Mouse (Mus musculus) left cerebral cortex, adult 2 months (tissue): ENCODE data around the gene Podxl. TPM values are rescaled to one million over a fixed set of nuclear protein-coding genes. Genes with fewer than 3 reads are reported as not detected.

ENCODE experiments used
- DNase-seq, 2 experiments: peaks; one replicate each; pipeline ENCODE4 v3.0.0; 2021 to 2022; ENCODE audit warnings: low spot score in 2 of 2, mixed read lengths in 1 of 2; ENCODE audit errors: extremely low spot score in 1 of 2
- H3K27ac ChIP-seq: fragments of 200-600 bp; 2 replicates; pipeline ENCODE4 v1.8.1; 2022
- H3K4me3 ChIP-seq: fragments of 200-600 bp; 2 replicates; pipeline ENCODE4 v1.8.1; 2022
- CTCF ChIP-seq: fragments of 200-600 bp; IDR thresholded peaks from 2 replicates; pipeline ENCODE4 v1.8.1; 2022; ENCODE audit warnings: antibody characterized with exemption, mild to moderate bottlenecking, moderate library complexity
- intact Hi-C: fragments of 180-260 bp; cut with DNase I; formaldehyde crosslinking; loops from one replicate; pipeline ENCODE4 v1.15.1; 2025
- long read RNA-seq, 2 experiments: library from polyadenylated mRNA; stranded (forward); transcript quantifications; one replicate each; pipeline ENCODE4 v2.0.0; 2021; ENCODE audit warnings: borderline mapping rate in 2 of 2
- total RNA-seq, 2 experiments: library from RNA; stranded (reverse); gene quantifications; 2 replicates each; pipeline ENCODE4 v1.2.3; 2021

The Podxl gene
- total RNA-seq = 10 to 100 TPM; 20.2 to 23.2 TPM
- long read RNA-seq, experiment 1, full-length matches to known transcripts = 8 of 24 reads
- long read RNA-seq, experiment 1, partial matches to known transcripts = 2 of 24 reads
- long read RNA-seq, experiment 1, other reads (novel, unspliced or antisense) = 14 of 24 reads
- long read RNA-seq, experiment 2, full-length matches to known transcripts = 7 of 18 reads
- long read RNA-seq, experiment 2, partial matches to known transcripts = 0 of 18 reads
- long read RNA-seq, experiment 2, other reads (novel, unspliced or antisense) = 11 of 18 reads

DNA sequence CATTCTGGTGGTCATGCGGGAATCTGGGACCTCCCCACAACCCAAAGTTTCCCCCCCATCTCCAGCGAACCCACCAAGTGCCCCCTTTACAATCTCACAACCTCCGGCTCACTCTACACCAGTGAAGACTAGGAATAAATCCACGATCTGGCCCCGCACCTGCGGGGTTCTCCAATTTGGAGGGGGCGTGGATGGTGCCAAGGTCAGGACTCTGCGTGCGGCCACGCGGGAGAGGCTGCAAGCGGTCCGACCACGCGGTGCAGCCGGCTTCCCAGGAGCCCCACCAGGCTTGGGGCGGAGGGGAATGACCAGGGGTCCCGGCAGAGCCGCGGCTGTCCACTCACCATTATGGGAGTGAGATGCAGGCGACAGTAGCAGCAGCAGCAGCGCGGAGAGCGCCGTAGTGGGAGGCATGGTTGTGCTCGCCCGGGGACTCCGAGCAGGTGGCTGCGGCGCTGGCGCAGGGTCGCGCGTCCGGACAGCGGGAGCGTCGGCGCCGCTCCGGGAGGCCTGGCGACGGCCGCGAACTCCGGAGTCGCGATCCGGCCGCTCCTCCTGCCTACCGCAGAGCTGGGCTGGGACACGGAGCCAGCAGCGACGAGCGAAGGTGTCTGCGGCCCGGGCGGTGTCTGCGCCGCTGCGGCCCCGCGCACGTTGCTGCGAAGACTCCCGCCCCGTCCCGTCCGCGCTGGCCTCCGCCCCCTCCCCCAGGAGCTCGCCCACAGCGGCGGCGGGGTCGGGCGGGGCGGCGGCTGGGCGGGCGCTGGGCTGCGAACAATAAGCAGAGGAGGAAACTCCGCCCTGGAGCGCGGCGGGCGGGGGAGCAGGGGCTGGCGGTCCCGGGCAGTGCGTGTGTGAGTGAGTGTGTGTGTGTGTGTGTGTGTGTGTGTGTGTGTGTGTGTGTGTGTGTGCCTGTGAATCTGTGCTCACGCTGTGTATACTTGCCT, at the start of gene Podxl:
TSS of gene Podxl (minus strand) at position 747 of the 947 bp plus-strand sequence.
- DNase-seq = peak; percentile 64 to 65
- peak within 1 kb of the TSS; percentile 78 for H3K4me3 ChIP-seq
- TF ChIP-seq CTCF = no peak
- intact Hi-C loops = no loop called here
- peak within 1 kb of the TSS; percentile 69 for H3K27ac ChIP-seq

- intact Hi-C loops = no loop called here
- no peak for TF ChIP-seq CTCF
- no peak for DNase-seq
Measured at GRCm38 (mm10) chr6:31612560-31613270, 48.9 kb upstream of the Podxl start.

DNA sequence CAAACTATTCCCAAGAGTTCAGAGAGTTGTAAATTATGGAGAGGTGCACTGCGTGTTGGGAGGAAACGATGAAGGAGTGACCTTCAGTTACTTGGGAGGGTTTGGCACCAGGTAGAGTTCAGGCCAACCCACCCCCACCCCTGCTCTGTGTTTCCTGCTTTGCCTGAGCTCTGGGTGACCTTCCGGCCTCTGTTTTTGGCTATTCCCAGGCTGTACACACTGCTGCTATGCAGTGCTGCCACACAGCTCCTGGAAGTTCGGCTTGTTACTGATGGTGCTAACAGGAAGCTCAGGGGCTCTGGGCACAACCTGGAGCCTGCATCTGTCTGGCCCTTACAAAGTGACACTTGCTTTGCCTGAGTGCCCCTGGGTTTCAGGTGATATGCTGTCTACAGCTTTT, 42.6 kb upstream of the Podxl start:
- Histone ChIP-seq H3K27ac (no peak overlapping the region), H3K4me3 (no peak overlapping the region)
- TF ChIP-seq CTCF = no peak
- intact Hi-C loops = no loop called here
- no peak for DNase-seq

More at GRCm38 (mm10) chr6:31612560-31613270, 48.9 kb upstream of the Podxl start:
- H3K27ac ChIP-seq = no peak overlapping the region
- H3K4me3 ChIP-seq = no peak overlapping the region

- no peak overlapping the region for H3K27ac ChIP-seq
- H3K4me3 ChIP-seq = no peak overlapping the region
- intact Hi-C loops = no loop called here
- no peak for DNase-seq
- TF ChIP-seq CTCF = no peak
Measured at GRCm38 (mm10) chr6:31604629-31605265, 41.0 kb upstream of the Podxl start.

- TF ChIP-seq CTCF = no peak
- DNase-seq = no peak
- intact Hi-C loops = no loop called here
- Histone ChIP-seq H3K27ac (no peak overlapping the region), H3K4me3 (no peak overlapping the region)
Measured at GRCm38 (mm10) chr6:31602489-31602888, 38.7 kb upstream of the Podxl start.

DNA sequence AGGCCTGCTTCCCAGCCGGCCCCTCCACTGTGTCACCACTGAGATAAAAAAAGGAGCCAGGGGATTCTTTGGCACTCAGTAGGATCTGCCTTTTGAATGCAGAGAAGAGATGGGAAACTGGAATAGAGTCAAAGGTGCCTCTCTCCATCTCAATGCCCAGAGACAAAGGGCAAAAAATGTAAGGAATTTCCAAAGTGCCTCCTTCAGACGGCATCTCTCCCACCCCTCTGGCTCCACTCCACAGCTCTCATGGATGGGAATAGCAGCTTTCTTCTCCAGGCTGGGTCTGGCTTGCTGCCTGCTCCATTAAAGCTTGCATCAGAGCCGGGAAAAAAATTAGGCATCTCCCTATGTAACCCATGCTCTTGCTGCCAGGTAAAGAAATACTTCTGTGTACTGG, 37.4 kb upstream of the Podxl start:
- intact Hi-C loops = no loop called here
- no peak for DNase-seq

DNA sequence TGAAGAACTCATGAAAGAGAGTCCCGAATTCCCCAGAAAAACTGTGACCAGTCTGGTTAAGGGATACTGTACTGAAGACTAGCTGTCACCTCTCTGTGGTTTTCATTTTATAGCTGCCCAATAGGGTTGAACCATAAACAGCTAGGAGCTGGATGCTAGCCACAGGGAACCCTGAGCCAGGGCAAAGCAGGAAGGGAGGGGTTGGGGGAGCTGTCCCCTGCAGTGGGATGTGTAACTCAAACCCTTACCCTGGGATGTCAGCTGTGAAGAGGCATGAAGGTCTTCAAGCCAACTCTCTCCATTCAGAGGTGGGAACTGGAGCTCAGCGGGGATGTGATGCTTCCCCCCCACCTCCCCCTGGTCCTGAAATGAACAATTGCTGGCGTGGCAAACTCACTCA, 36.1 kb upstream of the Podxl start:
- TF ChIP-seq CTCF = no peak
- intact Hi-C loops = no loop called here
- H3K4me3 ChIP-seq = no peak overlapping the region

More for the DNA sequence above, 37.4 kb upstream of the Podxl start:
- Histone ChIP-seq H3K27ac (no peak overlapping the region), H3K4me3 (no peak overlapping the region)
- TF ChIP-seq CTCF = no peak

DNA sequence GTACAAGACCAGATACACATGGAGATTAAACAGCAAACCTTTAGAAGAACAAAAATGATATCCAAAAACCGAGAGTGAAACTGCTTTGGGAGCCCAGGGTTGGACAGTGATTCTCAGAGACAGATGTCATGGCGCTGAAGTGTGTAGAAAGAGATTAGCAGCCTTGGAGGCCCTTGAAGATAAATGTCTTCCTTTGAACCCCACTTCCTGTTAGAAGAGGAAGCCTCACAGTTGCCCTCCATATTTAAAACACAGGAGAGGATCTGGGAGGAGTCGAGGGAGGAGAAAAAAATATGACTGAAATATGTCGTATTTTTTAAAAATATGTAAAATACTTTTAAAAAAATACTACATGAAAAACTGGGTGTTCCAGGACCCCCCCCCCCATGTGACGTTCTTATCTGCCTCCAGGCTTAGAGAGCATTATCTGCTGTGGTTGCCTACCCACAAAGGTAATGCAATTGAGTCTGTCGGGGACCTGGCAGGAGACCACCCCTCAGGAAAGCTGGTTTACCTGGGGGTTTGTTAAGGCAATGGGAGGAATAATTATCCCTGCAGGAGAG, 34.6 kb upstream of the Podxl start:
- DNase-seq = no peak
- no peak for TF ChIP-seq CTCF
- Histone ChIP-seq H3K4me3 (no peak overlapping the region), H3K27ac (no peak overlapping the region; the same call in 1 of the 2 replicates)
- intact Hi-C loops = no loop called here

More for the DNA sequence above, 36.1 kb upstream of the Podxl start:
- DNase-seq = no peak
- H3K27ac ChIP-seq = no peak overlapping the region

DNA sequence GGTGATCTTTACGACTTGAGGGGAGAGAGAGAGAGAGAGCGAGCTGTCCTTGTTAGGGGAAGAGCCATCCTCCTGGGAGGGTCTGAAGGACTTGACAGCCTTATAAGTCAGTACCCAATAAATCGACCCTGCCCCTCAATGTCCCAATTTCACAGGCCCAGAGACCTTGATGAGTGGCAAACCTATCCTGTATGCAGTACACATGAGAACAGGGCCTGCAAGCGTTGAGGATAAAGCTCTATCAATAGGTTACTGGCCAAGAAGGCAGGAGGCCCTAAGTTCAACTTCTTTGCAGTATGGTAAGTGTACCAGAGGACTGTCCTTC, 33.3 kb upstream of the Podxl start:
- Histone ChIP-seq H3K27ac (peak overlapping the region; percentile 74), H3K4me3 (no peak overlapping the region)
- intact Hi-C loops = no loop called here
- no peak for TF ChIP-seq CTCF
- DNase-seq = no peak

DNA sequence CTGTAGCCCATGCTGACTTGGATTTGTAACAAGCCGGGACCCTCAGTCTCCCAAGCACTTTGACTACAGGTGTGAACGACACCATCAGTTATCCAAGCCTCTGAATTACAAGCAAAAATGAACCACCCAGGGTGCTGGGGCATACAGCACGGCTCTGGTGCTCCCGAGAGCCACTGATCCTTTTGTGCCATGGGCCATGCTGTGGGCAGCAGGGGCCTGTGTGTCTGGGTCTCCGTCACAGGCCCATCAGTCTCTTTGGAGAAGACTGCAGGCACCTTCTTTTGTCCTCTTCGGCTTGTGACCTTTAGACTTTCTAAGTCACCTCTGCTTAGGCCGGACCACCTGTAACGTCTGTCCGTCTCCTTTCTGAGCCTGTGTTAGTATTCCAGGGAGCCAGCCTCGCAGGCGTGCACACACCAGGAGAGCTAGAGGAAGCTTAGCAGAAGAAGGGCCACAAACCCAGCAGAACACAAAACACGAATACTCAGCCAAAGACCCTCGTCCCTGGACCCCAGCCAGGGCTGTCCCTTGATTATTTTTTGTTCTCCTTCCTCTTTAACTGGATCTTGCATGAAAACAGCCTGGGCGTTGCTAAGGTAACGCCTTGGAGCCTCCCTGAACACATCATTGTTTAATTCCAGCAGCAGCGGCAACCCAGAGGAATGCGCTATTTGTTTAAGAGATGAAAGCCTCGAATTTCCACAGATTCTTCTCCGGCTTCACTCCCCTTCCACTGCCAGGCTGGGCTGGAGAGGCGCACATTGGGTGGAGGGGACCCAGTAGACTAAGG, 32.8 kb upstream of the Podxl start:
- no peak overlapping the region for H3K4me3 ChIP-seq
- no peak for TF ChIP-seq CTCF
- intact Hi-C loops = no loop called here
- DNase-seq = peak; percentile 38 to 40
- peak overlapping the region; percentile 74 for H3K27ac ChIP-seq
